Mouse (Mus musculus) adrenal gland, postnatal 10 days (tissue): ENCODE results near the gene Wdr62. TPM values are rescaled to one million over a fixed set of nuclear protein-coding genes. Genes with fewer than 3 reads are reported as not detected.
"Not testable (repeated sequence)": the region's sequence is repeated elsewhere in the genome, so short reads cannot be mapped to it uniquely, and the experiment has no call there.

Source experiments
- DNase-seq: peaks from one replicate; pipeline ENCODE4 v3.0.0; 2021; ENCODE audit warnings: mixed read lengths
- total RNA-seq, 2 experiments: library from RNA; stranded (reverse); gene quantifications; 2 replicates each; pipeline ENCODE4 v1.2.3; 2021

Wdr62 gene
- total RNA-seq, 2 experiments from 2014 or later: 12.1 to 14.3 TPM

DNA sequence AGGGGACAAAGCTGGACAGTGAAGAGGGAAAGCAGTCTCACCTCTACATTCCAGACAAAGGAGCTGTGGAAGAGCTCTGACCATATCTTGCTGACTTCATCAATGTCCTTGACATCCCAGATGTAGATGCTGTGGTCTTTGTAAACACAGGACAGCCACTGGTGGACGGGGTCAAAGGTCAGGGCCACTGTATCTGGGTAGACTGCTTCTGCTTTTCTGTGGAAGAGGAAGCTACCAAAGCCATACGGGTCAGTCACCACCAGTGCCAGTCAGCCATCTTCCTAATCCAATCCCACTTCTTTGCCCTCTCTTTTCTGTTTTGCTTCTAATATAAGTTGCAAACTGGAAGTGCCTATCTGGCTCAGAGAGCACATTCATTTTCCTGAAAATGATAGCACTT is 15.2 kb downstream of the Wdr62 start:
- no peak for DNase-seq

DNA sequence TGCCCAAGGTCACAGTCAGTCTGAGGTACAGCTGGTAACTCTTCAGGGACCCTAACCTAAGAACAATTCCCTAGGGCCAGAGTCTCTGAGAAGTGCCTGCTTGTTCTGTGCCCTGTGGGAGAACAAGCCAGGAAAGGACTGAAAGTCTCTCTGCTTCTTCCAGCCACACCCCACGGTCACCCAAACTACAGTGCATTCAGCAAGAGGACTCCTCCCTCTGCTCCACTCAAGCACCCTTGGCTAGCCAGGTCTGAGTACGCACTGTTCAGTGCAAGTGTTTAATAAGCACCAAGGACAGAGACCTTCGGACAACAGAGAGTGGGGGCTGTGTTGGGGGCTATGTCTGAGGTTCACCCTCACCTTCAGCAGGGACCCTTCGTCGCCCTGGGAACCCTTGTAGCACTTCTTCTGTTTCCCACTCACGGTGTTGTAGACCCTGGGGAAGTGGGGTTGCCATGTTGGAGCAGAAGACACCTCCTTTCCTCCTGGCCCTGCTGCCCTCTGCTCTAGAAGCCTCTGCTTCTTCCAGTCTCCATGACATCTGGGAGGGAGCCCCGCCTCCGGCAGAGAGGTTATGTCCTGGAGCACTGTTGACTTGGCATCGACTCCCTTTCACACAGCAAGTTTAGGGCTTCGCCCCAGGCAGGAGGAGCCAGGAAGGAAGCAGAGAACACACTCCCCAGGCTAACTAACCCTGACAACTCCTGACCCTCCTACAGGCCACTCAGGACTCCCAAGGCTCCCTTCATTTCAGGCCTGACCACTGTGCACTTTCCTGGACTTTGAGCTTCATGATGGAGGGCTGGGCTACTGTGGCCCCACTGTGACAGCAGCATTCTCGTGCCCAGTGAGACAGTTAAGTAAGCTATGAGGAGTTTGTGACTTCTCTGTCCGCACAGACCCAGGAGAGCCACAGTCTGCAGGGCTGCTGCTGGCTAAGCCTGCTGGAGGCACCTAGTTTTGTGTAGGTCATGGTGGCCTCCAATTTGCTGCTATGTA is 28.0 kb downstream of the Wdr62 start:
- DNase-seq: peak; percentile 78

DNA sequence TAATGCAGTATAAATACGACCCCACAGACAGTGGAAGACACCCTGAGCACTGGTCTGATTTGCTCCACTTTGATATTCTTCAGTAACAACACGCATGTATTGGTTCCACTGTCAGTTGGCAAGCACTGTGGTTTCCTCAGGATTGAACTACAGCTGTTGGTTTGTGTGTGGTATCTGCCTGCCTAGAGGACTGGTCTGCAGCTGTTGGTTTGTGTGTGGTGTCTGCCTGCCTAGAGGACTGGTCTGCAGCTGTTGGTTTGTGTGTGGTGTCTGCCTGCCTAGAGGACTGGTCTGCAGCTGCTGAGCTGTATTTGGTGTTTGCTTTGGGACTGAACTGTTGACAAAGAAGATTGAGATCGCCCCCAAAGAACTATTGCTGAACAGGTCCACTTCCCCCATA is 42.8 kb downstream of the Wdr62 start:
- DNase-seq: not testable (repeated sequence)

DNA sequence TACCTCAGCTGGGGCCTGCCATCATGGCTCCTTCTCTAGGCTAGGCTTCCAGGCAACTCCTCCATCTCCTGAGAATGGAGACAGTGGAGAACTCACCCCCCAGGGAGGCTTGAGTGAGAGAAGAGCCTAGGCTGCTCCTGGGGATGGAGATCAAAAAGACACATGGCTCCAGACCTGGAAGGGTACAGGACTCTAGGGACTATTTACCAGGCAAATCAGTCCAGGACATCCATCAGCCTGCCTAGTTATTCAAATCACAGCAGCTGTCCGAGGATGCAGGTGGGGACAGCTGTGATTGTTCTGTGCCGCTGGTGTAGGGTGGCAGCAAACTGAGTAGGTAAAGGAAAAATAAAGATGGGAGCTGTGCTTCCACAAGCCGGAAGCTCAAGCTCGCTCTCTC is 44.6 kb downstream of the Wdr62 start, which contains the start of gene Ovol3:
TSS of gene Ovol3 (minus strand) at position 101 of the 400 bp plus-strand sequence.
- DNase-seq: no peak

DNA sequence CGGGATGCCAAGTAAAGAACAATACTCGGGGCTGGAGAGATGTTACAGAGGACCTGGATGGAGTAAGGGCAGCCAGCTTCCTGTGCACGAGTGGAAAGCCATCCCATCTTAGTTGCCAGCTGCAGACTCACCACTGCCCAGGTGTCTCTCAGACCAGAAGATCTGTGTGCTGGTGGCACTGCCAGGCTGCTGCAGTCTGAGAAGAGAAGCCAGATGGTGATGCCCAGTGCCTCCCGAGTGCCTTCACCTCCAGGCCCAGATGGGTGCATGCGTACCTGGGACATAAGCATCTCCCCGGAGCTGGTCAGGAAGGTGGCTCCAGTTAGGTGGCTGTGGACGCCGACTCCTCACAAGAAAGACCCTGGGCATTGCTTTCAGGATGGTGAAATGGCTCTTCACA is 45.1 kb downstream of the Wdr62 start:
- DNase-seq: no peak

DNA sequence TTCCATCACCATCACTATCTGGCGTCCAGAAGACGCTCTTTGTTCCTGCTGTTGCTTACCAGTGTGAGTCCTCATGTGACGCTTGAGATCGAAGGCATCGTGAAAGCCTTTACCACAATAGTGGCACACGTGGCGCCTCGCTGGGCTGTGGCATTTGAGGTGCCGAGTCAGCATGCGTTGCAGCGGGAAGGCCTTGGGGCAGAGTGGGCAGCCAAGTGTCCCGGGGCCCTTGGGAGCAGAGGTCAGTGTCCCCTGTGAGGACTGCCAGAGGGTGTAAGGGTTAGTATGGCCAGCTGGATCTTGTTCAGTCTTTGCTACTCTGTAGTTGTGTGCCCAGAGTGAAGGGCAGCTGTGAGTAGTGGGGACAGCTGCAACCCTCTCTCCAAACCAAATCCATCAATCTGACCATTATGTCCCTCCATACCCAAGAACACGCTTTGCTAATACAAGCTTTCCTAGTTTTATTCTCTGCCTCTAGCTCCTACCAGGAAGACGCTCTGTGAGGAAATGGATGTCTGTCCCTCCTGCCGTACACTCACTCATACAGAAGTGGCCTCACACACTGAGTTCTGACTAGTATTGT is 45.9 kb downstream of the Wdr62 start:
- peak; percentile 59 for DNase-seq

DNA sequence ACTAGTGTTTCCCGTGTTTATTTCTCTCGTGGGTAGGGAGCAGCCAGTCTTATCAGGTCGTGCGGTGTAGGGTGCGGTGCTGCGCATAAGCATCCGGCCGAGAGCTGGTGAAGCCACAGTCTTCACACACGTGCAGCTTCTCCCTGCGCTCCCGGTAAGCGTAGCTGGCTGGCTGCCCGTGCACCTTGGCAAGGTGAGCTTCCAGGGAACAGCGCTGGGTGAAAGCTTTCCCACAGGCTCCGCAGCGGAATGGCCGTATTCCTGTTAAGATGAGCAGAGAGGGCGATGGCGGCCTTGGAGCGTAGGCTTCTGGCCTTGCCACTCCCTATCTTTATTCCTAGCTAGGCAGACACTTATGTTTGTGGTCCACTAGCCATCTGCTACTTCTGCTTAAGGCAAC is 46.8 kb downstream of the Wdr62 start:
- DNase-seq: peak; percentile 25

DNA sequence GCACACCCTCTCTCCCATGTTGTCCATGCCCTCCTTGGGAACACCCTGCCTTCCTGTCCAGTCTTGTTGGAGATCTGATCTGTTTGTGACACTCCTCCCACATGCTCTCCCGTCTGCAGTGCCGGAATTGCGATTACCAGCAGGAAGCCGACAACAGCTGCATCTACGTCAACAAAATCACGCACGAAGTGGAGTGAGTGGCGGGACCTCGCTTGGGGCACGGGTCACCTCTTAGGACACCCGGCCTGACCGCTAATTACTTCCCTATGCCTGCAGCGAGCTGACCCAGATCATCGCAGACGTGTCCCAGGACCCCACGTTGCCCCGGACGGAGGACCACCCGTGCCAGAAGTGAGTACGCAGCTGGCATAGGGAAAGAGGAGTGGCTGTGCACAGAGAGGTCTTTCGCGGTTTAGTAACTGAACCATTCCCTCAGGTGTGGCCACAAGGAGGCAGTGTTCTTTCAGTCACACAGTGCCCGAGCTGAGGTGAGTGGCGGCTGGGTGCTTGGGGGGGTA is 47.5 kb downstream of the Wdr62 start:
- DNase-seq: peak; percentile 79

DNA sequence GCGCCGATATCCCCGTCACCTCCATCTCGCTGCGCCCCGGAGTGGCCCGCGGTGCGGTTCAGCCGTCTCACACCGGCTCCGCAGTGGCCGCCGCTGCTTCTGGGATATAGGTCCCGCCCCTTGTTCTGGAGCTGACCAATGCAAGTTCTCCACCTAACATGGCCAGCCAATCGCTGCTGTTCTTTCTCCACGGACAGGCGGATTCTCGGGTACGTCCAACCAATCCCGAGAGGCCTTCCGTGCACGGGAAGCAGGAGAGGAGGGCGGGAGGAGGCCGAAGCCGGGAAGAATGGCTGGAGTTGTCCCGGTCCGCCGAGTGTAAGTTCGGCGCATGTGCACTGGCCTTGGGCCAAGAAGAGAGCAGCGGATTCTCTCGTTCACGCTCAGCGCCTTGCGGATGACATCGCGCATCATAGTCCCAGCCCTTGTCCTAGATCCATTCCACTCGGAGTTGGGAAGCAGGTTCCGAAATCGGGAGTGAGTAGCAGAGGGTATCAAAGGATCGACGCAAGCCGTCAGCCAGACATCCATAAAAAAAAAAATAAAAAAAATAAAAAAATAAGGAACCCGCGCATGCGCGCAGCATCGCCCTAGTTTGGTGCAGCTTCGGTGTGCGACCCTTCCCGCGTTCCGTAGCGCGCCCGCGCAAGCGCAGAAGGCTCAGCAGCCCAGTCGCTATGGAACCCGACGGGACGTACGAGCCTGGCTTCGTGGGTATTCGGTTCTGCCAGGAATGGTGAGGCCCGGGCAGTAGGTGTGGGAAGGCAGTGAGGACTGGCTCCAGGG is 48.4 kb downstream of the Wdr62 start, which contains the start of the genes Polr2i and Tbcb:
TSS of gene Polr2i (plus strand) at position 280 of the 786 bp plus-strand sequence.
TSS of gene Tbcb (minus strand) at position 604 of the 786 bp plus-strand sequence.
- DNase-seq: peak; percentile 98

DNA sequence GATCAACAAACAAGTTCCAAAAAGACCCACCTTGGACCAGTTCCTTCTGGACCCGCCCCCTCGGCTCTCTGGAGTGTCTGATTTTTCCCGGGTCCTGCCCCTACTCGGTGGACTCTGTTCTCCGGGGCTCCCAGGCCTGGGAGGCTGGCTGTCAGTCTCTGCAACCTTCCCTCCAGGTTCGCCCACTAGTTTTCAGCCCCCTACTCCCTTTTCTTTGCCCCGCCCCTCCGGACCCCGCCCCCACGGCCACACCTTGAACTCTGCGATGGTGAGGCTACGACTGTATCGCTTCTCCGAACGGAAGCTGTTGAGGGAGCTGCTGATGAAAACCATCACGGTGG is 48.9 kb downstream of the Wdr62 start:
- no peak for DNase-seq

DNA sequence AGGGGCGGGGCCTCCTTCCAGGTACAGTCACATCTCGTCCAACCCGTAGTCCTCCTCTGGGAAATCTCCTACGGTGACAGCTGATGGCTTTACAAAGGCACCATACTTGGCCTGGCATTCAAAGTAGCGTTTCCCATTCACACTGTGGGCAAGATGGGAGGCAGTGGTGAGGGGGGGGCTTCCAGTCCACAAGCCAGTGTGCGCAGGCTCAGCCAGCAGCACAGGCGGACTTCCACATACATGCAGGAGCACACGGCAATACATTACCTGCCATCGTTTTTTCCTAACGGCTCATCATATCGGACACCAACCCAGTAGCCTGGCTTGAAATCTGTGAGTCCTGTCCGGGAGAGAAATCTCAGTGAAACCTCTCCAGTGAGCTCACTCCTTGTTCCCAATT is 56.0 kb downstream of the Wdr62 start:
- DNase-seq: no peak

DNA sequence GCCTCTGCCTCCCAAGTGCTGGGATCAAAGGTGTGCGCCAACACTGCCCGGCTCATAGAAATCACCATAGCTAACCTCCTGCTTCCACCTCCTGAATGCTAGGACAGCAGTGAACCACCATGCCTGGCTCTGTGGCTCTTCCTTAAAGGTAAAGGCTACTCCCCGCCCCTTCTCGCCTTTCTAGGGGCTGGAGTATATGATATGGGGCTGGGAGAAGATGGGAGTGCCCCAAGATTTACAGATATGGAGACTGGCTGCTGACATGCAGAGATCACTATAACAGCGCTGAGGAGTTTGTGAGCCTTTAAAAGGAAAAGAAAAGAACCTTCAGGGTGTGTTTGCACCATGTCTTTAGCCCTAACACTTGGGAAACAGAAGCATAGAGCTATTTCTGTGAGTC is 58.0 kb downstream of the Wdr62 start:
- no peak for DNase-seq

DNA sequence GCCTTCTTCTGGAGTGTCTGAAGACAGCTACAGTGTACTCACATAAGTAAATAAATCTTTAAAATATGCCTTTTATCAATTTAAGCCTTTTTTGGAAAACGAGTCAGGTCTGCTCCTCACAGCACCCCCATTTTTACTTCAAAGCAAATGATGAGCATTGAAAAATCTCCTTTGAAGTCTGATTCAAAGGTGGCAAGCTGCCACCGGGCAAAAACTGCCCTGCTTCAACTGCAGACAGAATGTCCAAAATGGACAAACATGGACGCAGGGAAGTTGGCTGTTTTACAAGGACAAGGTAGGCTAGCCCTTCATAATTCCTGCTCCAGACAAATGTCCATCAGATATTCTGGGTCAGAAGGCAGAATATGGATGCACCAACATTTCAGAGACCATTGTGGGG is 58.8 kb downstream of the Wdr62 start:
- DNase-seq: peak; percentile 36

DNA sequence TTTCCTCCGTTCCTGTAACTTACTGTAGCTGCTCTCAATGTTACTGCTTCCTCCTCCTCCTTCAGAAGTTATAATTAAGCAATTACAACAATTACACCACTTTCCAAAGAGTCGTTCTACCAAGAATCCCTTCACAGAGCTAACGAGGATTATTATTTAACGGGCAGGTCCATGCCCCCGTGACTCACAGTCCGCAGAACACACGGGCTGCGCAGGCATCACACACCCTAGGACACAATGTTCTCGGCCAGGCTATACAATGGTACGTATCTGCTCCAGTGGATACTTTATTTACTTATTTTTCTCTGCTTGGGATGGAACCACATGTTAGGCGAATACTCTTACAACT is 60.2 kb downstream of the Wdr62 start:
- DNase-seq: no peak

DNA sequence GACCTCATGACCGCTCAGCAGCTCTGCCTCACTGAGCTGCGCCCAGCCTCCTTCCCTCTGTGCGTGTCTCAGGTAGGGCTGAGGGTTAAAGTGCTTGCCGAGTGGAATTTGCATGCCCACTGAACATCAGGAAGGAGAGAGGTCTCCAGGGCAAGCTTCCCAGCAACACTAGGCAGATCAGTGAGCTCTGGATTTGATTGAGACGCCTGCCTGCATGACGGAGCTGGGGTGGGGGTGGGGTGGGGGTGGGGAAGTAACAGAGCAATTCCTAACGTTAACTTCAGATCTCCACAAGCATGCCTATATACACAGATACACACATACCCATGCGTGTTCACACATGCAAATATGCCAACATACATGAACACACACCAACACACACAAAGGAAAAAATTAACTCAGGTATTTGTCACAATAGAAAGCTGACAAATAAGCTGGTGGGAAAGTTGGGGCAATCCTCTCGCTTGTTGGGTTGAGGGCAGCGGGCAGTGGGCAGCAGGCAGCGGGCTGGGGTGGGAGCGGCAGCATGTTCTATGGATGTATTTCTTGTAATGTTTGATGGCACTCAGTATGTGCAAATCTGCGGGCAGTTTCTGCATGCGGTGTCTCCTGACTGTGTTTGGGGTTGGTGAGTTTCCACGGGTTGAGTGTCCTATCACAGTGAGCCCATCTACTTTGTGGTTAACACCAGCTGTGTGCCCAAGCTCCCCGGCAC is 60.8 kb downstream of the Wdr62 start:
- DNase-seq: peak; percentile 78

DNA sequence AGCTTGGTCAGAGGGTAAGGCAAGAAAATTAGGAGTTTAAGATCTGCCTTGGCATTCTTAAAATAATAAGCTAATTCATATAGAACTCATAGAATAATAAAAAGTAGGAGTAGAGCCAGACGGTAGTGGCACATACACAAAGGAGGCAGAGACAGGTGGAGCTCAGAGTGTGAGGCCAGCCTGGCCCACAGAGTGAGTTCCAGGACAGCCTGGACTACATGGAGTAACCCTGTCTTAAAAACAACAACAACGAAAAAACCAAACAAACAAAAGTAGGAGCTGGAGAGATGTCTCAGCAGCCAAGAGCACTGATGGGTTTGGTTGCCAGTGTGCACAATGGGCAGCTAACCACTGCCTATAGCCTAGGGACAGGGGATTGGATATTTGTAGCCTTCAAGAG is 62.9 kb downstream of the Wdr62 start:
- no peak for DNase-seq

DNA sequence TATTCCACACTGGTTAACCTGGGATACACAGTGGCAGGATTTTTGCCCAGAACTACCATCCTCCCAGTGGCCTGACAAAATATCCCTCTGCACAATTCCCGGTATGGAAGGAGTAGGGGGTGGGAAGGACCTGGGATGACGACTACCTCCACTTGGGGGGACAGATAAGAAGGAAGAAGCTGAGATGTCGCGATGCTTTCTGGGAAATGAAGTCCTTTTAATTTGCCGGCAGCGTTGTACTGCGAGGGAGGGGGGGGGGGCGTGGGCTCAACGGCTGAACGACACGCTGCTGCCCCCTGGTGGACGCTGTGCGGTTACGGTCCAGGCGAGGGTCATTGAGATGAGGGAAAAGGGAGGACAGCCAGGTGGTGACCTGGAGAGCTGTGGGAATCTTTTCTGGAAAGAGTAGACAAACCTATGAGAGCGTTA is 63.5 kb downstream of the Wdr62 start:
- DNase-seq: peak; percentile 87

DNA sequence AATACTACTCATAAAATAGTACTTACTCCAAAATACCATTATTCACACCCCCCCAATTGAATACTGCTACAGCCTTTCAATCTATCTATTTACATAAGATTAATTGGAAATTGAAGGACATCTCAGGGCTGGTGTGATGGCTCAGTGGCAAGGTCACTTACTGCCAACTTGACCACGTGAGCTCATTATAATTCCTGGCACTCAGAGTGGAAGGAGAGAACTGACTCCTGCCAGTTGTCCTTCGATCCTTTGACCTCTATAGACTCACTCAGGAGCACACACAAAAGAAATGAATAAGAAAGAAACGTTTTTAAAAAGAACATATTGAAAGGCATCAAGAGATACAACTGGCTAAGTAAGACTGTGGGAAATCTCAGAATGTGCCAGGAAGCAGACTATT is 64.3 kb downstream of the Wdr62 start:
- no peak for DNase-seq

DNA sequence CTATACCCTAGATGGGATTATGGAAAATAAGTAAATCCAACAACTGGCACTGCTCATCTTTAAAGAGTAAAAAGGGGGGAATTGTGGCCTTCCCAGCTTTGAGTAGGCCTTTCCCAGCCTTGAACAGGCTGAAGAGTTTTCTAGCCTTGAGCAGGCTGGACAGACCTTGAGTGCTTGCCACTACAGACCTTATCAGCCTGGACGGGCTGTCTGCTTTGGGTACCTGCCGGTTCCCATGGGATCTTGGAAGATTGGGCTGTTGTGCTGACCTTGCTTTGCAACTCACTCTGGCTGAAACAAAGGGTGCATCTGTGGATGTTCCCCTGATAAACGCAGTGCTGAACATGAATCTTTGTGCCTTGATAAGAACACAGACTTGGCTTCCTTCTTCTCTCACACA is 66.3 kb downstream of the Wdr62 start:
- DNase-seq: peak; percentile 40

DNA sequence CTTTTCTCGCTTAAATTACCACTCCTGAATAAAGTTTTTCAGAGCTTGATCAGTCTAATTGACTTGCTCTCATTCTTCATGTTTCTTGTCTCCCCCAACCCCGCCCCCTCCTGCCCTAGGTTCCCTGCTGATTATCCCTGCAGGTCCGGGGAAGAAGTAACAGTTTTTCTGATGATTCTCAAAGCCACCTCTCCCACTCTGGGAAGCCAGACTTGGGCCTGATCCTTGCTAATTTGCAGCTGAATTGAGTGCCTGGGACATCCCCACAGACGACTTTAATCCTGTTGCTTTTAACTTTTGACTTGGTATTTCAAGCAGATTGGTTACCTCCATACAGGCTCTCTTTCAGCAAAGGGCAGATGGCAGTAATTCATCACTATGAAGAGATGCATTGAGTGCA is 69.2 kb downstream of the Wdr62 start:
- DNase-seq: no peak

DNA sequence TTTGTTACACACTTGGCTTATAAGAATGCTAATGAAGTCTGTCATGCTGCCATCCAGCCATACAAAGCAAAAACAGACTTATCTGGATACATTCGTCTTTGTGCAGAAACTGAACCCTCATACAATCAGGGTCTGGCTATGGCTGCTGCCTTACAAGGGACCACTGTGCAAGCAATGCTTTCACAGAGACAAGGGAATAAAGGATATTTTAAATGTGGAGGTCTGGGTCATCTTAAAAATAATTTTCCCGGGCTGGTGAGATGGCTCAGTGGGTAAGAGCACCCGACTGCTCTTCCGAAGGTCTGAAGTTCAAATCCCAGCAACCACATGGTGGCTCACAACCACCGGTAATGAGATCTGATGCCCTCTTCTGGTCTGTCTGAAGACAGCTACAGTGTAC is 73.9 kb downstream of the Wdr62 start:
- DNase-seq: not testable (repeated sequence)

DNA sequence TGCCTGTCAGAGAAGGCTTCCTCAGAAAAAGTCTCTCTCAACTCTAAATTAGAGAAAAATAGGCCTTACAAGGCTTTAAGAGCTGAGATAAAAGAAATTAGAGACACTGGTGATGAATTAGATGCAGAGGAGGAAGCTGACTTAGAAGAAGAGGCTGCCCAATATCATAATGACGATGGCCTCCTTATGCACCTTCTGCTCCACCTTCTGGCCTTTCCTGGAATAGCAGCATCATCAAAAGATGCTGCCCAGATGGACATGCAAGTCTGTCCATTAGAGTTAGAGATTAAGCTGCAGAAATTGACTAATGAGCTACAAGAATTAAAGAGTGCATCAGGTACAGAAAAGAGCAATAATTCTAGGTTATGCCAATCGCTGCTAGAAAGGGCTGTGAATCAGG is 74.8 kb downstream of the Wdr62 start:
- DNase-seq: peak; percentile 82
